Mouse (Mus musculus): ENCODE measurements around the gene Timm9.

The Timm9 gene

GRCm38 (mm10) chr12:71086331-71086730 is 50.2 kb downstream of the Timm9 start:
- no peak for DNase-seq

Data from right cerebral cortex, postnatal 14 days (tissue).